In genomic region chr6:114997471-114997870, GRCm38 (mm10) we compare ENCODE assay signal across 21 mouse cellular contexts. TPM values are rescaled to one million over a fixed set of nuclear protein-coding genes. Genes with fewer than 3 reads are reported as not detected.
DNase-seq lines count a peak whose midpoint lies in the region; ATAC-seq and TF ChIP-seq lines count a peak whose summit lies in the region.
"Had no signal": no experiment of that assay in that cellular context is flagged by ENCODE, and none has a peak within 500 bp of the region (broad histone marks: within the 10 kb centered on the region; RNA-seq: fewer than 3 reads in every experiment).

No protein-coding gene starts in this region.

- no peaks in the 10 kb centered on the region for H3K36me3 ChIP-seq in lung, embryonic 16.5 days (ENCODE audit: control insufficient read depth, insufficient read depth, low read length)
- H3K36me3 ChIP-seq in embryonic facial prominence, embryonic 12.5 days, result peaks cover 12% of the 10 kb centered on the region; the same call in 1 of the 2 replicates
- H3K36me3 ChIP-seq in limb, embryonic 11.5 days (ENCODE audit: control insufficient read depth, insufficient read depth, low read length), result no peaks in the 10 kb centered on the region
- no peaks in the 10 kb centered on the region for H3K36me3 ChIP-seq in thymus, adult 2 months (ENCODE audit: control insufficient read depth, insufficient read depth, low read length)
- H3K36me3 ChIP-seq: forebrain, embryonic 15.5 days; midbrain, embryonic 15.5 days had no signal

- DNase-seq in lung, postnatal 25 days (ENCODE audit: low spot score), result no peak
- peak; percentile 48 for DNase-seq in limb, embryonic 11.5 days (ENCODE audit: low spot score)
- DNase-seq in cerebellum, postnatal 4 days (ENCODE audit: low spot score in 2 of 2), result no peak
- no peak for DNase-seq in thymus, adult 2 months
- no peak for DNase-seq in thymus, postnatal 0 days (ENCODE audit: low spot score)
- DNase-seq: adrenal gland, postnatal 36 days; cerebellum, adult 9-11 months; kidney, adult 11 months; kidney, postnatal 4 days; lung, adult 18-20 months; lung, postnatal 4 days; right cerebral cortex, postnatal 14 days had no signal

- no peak for TF ChIP-seq POLR2A in thymus, adult 2 months (IDR thresholded peaks at IDR 0.05; ENCODE audit: control insufficient read depth, extremely low read depth, insufficient read depth, low read length, poor library complexity)

- no peak for TF ChIP-seq CTCF in thymus, adult 2 months (IDR thresholded peaks at IDR 0.05; ENCODE audit: borderline replicate concordance, control insufficient read depth, extremely low read depth, insufficient read depth, low read length, poor library complexity)

- H3K27me3 ChIP-seq in lung, embryonic 16.5 days (ENCODE audit: control insufficient read depth, insufficient read depth, low read depth, low read length), result no peaks in the 10 kb centered on the region
- no peaks in the 10 kb centered on the region for H3K27me3 ChIP-seq in embryonic facial prominence, embryonic 12.5 days
- H3K27me3 ChIP-seq in limb, embryonic 11.5 days (ENCODE audit: control insufficient read depth, insufficient read depth, low read length), result no peaks in the 10 kb centered on the region
- H3K27me3 ChIP-seq in thymus, adult 2 months (ENCODE audit: control insufficient read depth, insufficient read depth, low read length), result no peaks in the 10 kb centered on the region
- H3K27me3 ChIP-seq: forebrain, embryonic 15.5 days; hindbrain, embryonic 15.5 days; midbrain, embryonic 15.5 days; neural tube, embryonic 12.5 days had no signal

- no peaks in the 10 kb centered on the region for H3K9me3 ChIP-seq in lung, embryonic 16.5 days (ENCODE audit: control insufficient read depth, low read length)
- H3K9me3 ChIP-seq in embryonic facial prominence, embryonic 12.5 days, result no peaks in the 10 kb centered on the region
- H3K9me3 ChIP-seq in limb, embryonic 11.5 days (ENCODE audit: control insufficient read depth, low read length), result no peaks in the 10 kb centered on the region
- H3K9me3 ChIP-seq: forebrain, embryonic 15.5 days; heart, embryonic 10.5 days; hindbrain, embryonic 15.5 days; midbrain, embryonic 15.5 days; neural tube, embryonic 12.5 days had no signal

- no peak overlapping the region for H3K4me2 ChIP-seq in lung, embryonic 16.5 days (ENCODE audit: low read depth, low read length)
- H3K4me2 ChIP-seq in embryonic facial prominence, embryonic 12.5 days (replicated peaks), result no peak overlapping the region
- no peak overlapping the region for H3K4me2 ChIP-seq in limb, embryonic 11.5 days (ENCODE audit: low read depth, severe bottlenecking)
- H3K4me2 ChIP-seq: forebrain, embryonic 15.5 days; hindbrain, embryonic 15.5 days; liver, embryonic 11.5 days; midbrain, embryonic 15.5 days; neural tube, embryonic 12.5 days had no signal

- H3K4me1 ChIP-seq in lung, embryonic 16.5 days (replicated peaks; ENCODE audit: control insufficient read depth, insufficient read depth, low read length), result peaks cover 6% of the 10 kb centered on the region; the same call in 1 of the 2 replicates
- H3K4me1 ChIP-seq in embryonic facial prominence, embryonic 12.5 days, result peaks cover 5% of the 10 kb centered on the region; the same call in 1 of the 2 replicates
- peaks cover 18% of the 10 kb centered on the region; the same call in 1 of the 2 replicates for H3K4me1 ChIP-seq in limb, embryonic 11.5 days (ENCODE audit: control insufficient read depth, insufficient read depth, low read length)
- no peaks in the 10 kb centered on the region for H3K4me1 ChIP-seq in thymus, adult 2 months (replicated peaks; ENCODE audit: control insufficient read depth, insufficient read depth, low read length)
- H3K4me1 ChIP-seq: forebrain, embryonic 15.5 days; hindbrain, embryonic 15.5 days; midbrain, embryonic 15.5 days; neural tube, embryonic 12.5 days had no signal

- WGBS in lung, embryonic 16.5 days, result 32% methylated on average over 5 of the region's 5 CpGs
- WGBS in embryonic facial prominence, embryonic 12.5 days, result 7% methylated on average over 5 of the region's 5 CpGs
- 10% methylated on average over 5 of the region's 5 CpGs for WGBS in limb, embryonic 11.5 days
- WGBS in thymus, adult 2 months, result 94% methylated on average over 5 of the region's 5 CpGs

- H3K9ac ChIP-seq in lung, embryonic 16.5 days (ENCODE audit: low read length), result no peak overlapping the region
- H3K9ac ChIP-seq in embryonic facial prominence, embryonic 12.5 days, result no peak overlapping the region
- H3K9ac ChIP-seq in limb, embryonic 11.5 days (ENCODE audit: low read length), result no peak overlapping the region
- H3K9ac ChIP-seq: forebrain, embryonic 15.5 days; hindbrain, embryonic 15.5 days; midbrain, embryonic 15.5 days; neural tube, embryonic 12.5 days had no signal

- no peak overlapping the region for H3K4me3 ChIP-seq in lung, embryonic 16.5 days (ENCODE audit: low read length)
- H3K4me3 ChIP-seq in embryonic facial prominence, embryonic 12.5 days, result no peak overlapping the region
- no peak overlapping the region for H3K4me3 ChIP-seq in limb, embryonic 11.5 days (ENCODE audit: low read depth, low read length)
- H3K4me3 ChIP-seq in thymus, adult 2 months (ENCODE audit: control insufficient read depth, insufficient read depth, low read length), result no peak overlapping the region
- H3K4me3 ChIP-seq: forebrain, embryonic 15.5 days; heart, embryonic 10.5 days; hindbrain, embryonic 15.5 days; midbrain, embryonic 15.5 days; neural tube, embryonic 12.5 days had no signal

- peak; percentile 43; the same call in 1 of the 2 replicates for ATAC-seq in lung, embryonic 16.5 days (ENCODE audit: low read depth)
- no peak; the same call in 1 of the 2 replicates for ATAC-seq in embryonic facial prominence, embryonic 12.5 days (ENCODE audit: insufficient number of reproducible peaks, insufficient read depth, low FRiP score, low TSS enrichment)
- peak; percentile 36; the same call in 1 of the 2 replicates for ATAC-seq in limb, embryonic 11.5 days (ENCODE audit: insufficient number of reproducible peaks, low FRiP score, low TSS enrichment, low read depth)
- ATAC-seq: forebrain, embryonic 15.5 days; midbrain, embryonic 15.5 days had no signal

- no peak overlapping the region for H3K27ac ChIP-seq in lung, embryonic 16.5 days (ENCODE audit: low read length)
- H3K27ac ChIP-seq in embryonic facial prominence, embryonic 12.5 days, result 0 out of 2 replicates have a peak overlapping the region, but pooled peaks have one; percentile 0
- no peak overlapping the region; the same call in 1 of the 2 replicates for H3K27ac ChIP-seq in limb, embryonic 11.5 days (replicated peaks; ENCODE audit: low read depth, low read length)
- H3K27ac ChIP-seq in thymus, adult 2 months (ENCODE audit: control insufficient read depth, insufficient read depth, low read length), result no peak overlapping the region
- H3K27ac ChIP-seq: forebrain, embryonic 15.5 days; heart, embryonic 10.5 days; hindbrain, embryonic 15.5 days; midbrain, embryonic 15.5 days; neural tube, embryonic 12.5 days; stomach, postnatal 0 days had no signal

RNA-seq across cellular contexts. Expression of gene Vgll4, which starts 27.7 kb away (rescaled TPM):
- polyA plus RNA-seq in lung, embryonic 16.5 days (2015; fragmentation: Nextera tagmentation; extraction: Ambion mirVana), result 152 and 155 TPM in 2 replicates
- 135 and 136 TPM in 2 replicates for polyA plus RNA-seq in embryonic facial prominence, embryonic 12.5 days (2016; fragmentation: Nextera tagmentation; extraction: Ambion mirVana)
- 98.4 and 101 TPM in 2 replicates for polyA plus RNA-seq in limb, embryonic 11.5 days (2014; fragmentation: Nextera tagmentation; extraction: Ambion mirVana)
- 107 and 108 TPM in 2 replicates for polyA plus RNA-seq in thymus, adult 2 months (2012; rRNA removed)
- 74.0 and 90.5 TPM in 2 replicates for polyA plus RNA-seq in thymus, postnatal 0 days (2015; fragmentation: Nextera tagmentation; extraction: Ambion mirVana)

RNA-seq across cellular contexts. Expression of gene Tamm41, which starts 40.2 kb away (rescaled TPM):
- 52.4 and 54.7 TPM in 2 replicates for polyA plus RNA-seq in lung, embryonic 16.5 days (2015; fragmentation: Nextera tagmentation; extraction: Ambion mirVana)
- 68.1 and 73.5 TPM in 2 replicates for polyA plus RNA-seq in embryonic facial prominence, embryonic 12.5 days (2016; fragmentation: Nextera tagmentation; extraction: Ambion mirVana)
- polyA plus RNA-seq in limb, embryonic 11.5 days (2014; fragmentation: Nextera tagmentation; extraction: Ambion mirVana), result 91.1 and 94.2 TPM in 2 replicates
- 42.8 and 48.2 TPM in 2 replicates for polyA plus RNA-seq in thymus, adult 2 months (2012; rRNA removed)
- polyA plus RNA-seq in thymus, postnatal 0 days (2015; fragmentation: Nextera tagmentation; extraction: Ambion mirVana), result 58.2 and 58.8 TPM in 2 replicates
